Mouse (Mus musculus): Measurements from ENCODE around the gene Vav3. TPM values are rescaled to one million over a fixed set of nuclear protein-coding genes. Genes with fewer than 3 reads are reported as not detected.

The Vav3 gene
- total and polyA plus RNA-seq, 2 experiments from 2014 or later, result 7.3 to 8.2 TPM

GRCm38 (mm10) chr3:109711751-109712150 is 371.3 kb downstream of the Vav3 start:
- Histone ChIP-seq H3K4me2 (ENCODE audit: low read depth, low read length) (no peak overlapping the region), H3K4me1 (ENCODE audit: insufficient read depth, low read length) (no peaks in the 10 kb centered on the region), H3K9ac (replicated peaks; ENCODE audit: low read length) (no peak overlapping the region), H3K27me3 (ENCODE audit: insufficient read depth, low read length) (no peaks in the 10 kb centered on the region), H3K27ac (no peak overlapping the region), H3K9me3 (ENCODE audit: low read length) (no peaks in the 10 kb centered on the region), H3K4me3 (ENCODE audit: low read length) (no peak overlapping the region), H3K36me3 (ENCODE audit: insufficient read depth, low read length) (no peaks in the 10 kb centered on the region)
- TF ChIP-seq CTCF (IDR thresholded peaks at IDR 0.05; ENCODE audit: low read depth), result no peak
- no peak for DNase-seq (ENCODE audit: low spot score)
- ATAC-seq, result no peak
- WGBS, result 91% methylated on average over 7 of the region's 7 CpGs

DNA sequence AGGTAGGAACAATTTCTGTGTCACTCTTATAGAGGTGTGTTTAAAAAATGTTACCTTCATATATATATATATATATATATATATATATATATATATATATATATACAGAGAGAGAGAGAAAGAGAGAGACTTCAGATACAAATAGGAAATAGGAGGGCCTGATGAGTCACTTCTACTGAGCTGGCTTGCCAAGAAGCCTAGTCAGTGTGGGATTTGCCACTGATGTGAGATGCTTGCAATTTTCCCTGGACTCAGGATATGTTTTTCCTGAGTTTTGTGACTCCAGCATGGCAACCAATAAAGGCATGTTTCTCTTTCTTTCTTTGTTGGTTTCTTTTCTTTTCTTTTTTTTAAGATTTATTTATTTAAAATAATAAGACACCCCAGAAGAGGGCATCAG is 374.0 kb downstream of the Vav3 start:
- no peaks in the 10 kb centered on the region for H3K9me3 ChIP-seq (ENCODE audit: low read length)
- no peak overlapping the region for H3K4me2 ChIP-seq (ENCODE audit: low read depth, low read length)
- no peaks in the 10 kb centered on the region for H3K27me3 ChIP-seq (ENCODE audit: insufficient read depth, low read length)
- ATAC-seq (no peak), DNase-seq (ENCODE audit: low spot score) (no peak)
- H3K27ac ChIP-seq, result no peak overlapping the region
- TF ChIP-seq CTCF (IDR thresholded peaks at IDR 0.05; ENCODE audit: low read depth), result no peak
- H3K9ac ChIP-seq (replicated peaks; ENCODE audit: low read length), result no peak overlapping the region
- no peaks in the 10 kb centered on the region for H3K4me1 ChIP-seq (ENCODE audit: insufficient read depth, low read length)
- no peak overlapping the region for H3K4me3 ChIP-seq (ENCODE audit: low read length)
- H3K36me3 ChIP-seq (ENCODE audit: insufficient read depth, low read length), result no peaks in the 10 kb centered on the region

- H3K9me3 ChIP-seq (ENCODE audit: low read length), result no peaks in the 10 kb centered on the region
- no peaks in the 10 kb centered on the region for H3K36me3 ChIP-seq (ENCODE audit: insufficient read depth, low read length)
- H3K4me3 ChIP-seq (ENCODE audit: low read length), result no peak overlapping the region
- H3K27ac ChIP-seq, result no peak overlapping the region
- H3K4me1 ChIP-seq (ENCODE audit: insufficient read depth, low read length), result no peaks in the 10 kb centered on the region
- no peak for ATAC-seq
- H3K27me3 ChIP-seq (ENCODE audit: insufficient read depth, low read length), result no peaks in the 10 kb centered on the region
- no peak for TF ChIP-seq CTCF (IDR thresholded peaks at IDR 0.05; ENCODE audit: low read depth)
- H3K4me2 ChIP-seq (ENCODE audit: low read depth, low read length), result no peak overlapping the region
- WGBS, result 91% methylated on average over 3 of the region's 3 CpGs
- H3K9ac ChIP-seq (replicated peaks; ENCODE audit: low read length), result no peak overlapping the region
- DNase-seq (ENCODE audit: low spot score), result no peak
Measured at GRCm38 (mm10) chr3:109721753-109722152, 381.3 kb downstream of the Vav3 start.

DNA sequence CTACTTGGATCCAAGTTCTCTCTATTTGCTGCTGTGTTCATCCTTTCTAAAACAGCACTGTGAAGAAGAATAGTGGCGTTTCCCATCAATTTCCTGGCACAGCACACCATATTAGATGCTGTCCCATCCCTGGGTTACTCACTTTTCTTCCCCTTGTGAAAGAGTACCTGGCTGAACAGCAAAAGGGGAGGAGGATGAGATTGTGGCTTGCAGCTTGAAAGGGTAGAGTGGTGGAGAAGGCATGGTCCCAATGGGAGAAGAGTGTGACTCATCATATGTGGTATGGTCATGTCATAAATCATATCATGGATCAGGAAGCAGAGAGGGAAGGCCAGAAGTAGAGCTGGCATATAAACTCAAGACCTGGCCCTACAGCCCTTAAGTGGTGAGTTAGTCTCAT is 386.3 kb downstream of the Vav3 start:
- Histone ChIP-seq H3K4me3 (ENCODE audit: low read length) (no peak overlapping the region), H3K9me3 (ENCODE audit: low read length) (no peaks in the 10 kb centered on the region), H3K4me2 (ENCODE audit: low read depth, low read length) (no peak overlapping the region), H3K27ac (no peak overlapping the region), H3K9ac (replicated peaks; ENCODE audit: low read length) (no peak overlapping the region), H3K4me1 (ENCODE audit: insufficient read depth, low read length) (no peaks in the 10 kb centered on the region), H3K27me3 (ENCODE audit: insufficient read depth, low read length) (no peaks in the 10 kb centered on the region), H3K36me3 (ENCODE audit: insufficient read depth, low read length) (no peaks in the 10 kb centered on the region)
- ATAC-seq (no peak), DNase-seq (ENCODE audit: low spot score) (no peak)
- WGBS, result 90% methylated on average over 1 of the region's 1 CpGs
- TF ChIP-seq CTCF (IDR thresholded peaks at IDR 0.05; ENCODE audit: low read depth), result no peak

DNA sequence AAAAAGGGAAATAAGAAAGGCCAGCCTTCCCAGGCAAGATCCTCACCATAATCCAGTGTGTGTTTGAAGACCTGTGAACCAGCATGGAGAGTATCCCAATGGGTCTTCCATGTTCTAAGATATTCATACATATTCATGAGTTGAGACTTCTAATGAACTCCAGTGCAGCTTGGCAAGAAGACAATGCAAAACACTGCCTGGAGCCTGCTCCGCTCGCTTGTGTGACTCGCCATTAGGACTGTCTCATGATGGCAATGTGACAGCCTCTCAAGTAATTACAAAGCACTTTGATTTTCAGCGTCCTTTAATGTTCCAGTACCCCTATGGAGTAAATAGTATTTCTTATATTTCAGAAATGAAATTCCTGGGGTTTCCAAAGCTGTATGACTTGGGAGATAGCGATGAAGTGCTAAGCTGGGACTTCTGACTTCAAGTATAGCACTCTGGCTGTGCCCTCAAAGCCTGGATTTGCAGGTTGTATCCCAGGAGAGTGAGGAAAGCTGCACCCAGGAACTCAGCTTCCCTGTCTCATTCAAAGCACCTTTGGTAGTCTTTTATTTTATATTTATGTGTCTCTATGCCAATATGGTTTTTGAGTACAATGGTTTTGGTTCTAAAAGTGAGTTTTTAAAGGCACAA is 391.3 kb downstream of the Vav3 start:
- DNase-seq (ENCODE audit: low spot score) (peak; percentile 61), ATAC-seq (peak; percentile 62; the same call in 1 of the 2 replicates)
- H3K27me3 ChIP-seq (ENCODE audit: insufficient read depth, low read length), result no peaks in the 10 kb centered on the region
- no peaks in the 10 kb centered on the region for H3K4me1 ChIP-seq (ENCODE audit: insufficient read depth, low read length)
- H3K36me3 ChIP-seq (ENCODE audit: insufficient read depth, low read length), result no peaks in the 10 kb centered on the region
- H3K9me3 ChIP-seq (ENCODE audit: low read length), result no peaks in the 10 kb centered on the region
- H3K4me3 ChIP-seq (ENCODE audit: low read length), result no peak overlapping the region
- H3K27ac ChIP-seq, result no peak overlapping the region
- H3K9ac ChIP-seq (replicated peaks; ENCODE audit: low read length), result no peak overlapping the region
- 24% methylated on average over 5 of the region's 5 CpGs for WGBS
- no peak overlapping the region for H3K4me2 ChIP-seq (ENCODE audit: low read depth, low read length)
- TF ChIP-seq CTCF (IDR thresholded peaks at IDR 0.05; ENCODE audit: low read depth), result no peak

- no peaks in the 10 kb centered on the region for H3K36me3 ChIP-seq (ENCODE audit: insufficient read depth, low read length)
- 0 out of 2 replicates have a peak overlapping the region, but pooled peaks have one; percentile 2 for H3K4me2 ChIP-seq (ENCODE audit: low read depth, low read length)
- H3K27me3 ChIP-seq (ENCODE audit: insufficient read depth, low read length), result no peaks in the 10 kb centered on the region
- WGBS, result 37% methylated on average over 10 of the region's 10 CpGs
- no peaks in the 10 kb centered on the region for H3K9me3 ChIP-seq (ENCODE audit: low read length)
- ATAC-seq, result peak; percentile 93
- no peak overlapping the region for H3K27ac ChIP-seq
- H3K9ac ChIP-seq (replicated peaks; ENCODE audit: low read length), result no peak overlapping the region
- H3K4me1 ChIP-seq (ENCODE audit: insufficient read depth, low read length), result no peaks in the 10 kb centered on the region
- peak; percentile 83 for DNase-seq (ENCODE audit: low spot score)
- no peak overlapping the region for H3K4me3 ChIP-seq (ENCODE audit: low read length)
- TF ChIP-seq CTCF (IDR thresholded peaks at IDR 0.05; ENCODE audit: low read depth), result peak; percentile 92
Measured at GRCm38 (mm10) chr3:109732327-109733182, 392.1 kb downstream of the Vav3 start.

Other genes with a start within 250 kb of the Vav3 start
- 3.0 TPM in 2 replicates for gene Slc25a24, start 217.5 kb upstream of the Vav3 start, total RNA-seq (2014; rRNA removed)
- gene Slc25a24, start 217.5 kb upstream of the Vav3 start, polyA plus RNA-seq (2015; fragmentation: Nextera tagmentation; extraction: Ambion mirVana), result 3.1 and 3.4 TPM in 2 replicates